Mouse (Mus musculus) kidney, postnatal 25 days (tissue): Measurements from ENCODE around the gene Ap2m1.

ENCODE experiments used
- DNase-seq, 2 experiments: peaks; one replicate each; pipeline ENCODE4 v3.0.0; 2021; ENCODE audit warnings: mixed read lengths in 2 of 2

The Ap2m1 gene

DNA sequence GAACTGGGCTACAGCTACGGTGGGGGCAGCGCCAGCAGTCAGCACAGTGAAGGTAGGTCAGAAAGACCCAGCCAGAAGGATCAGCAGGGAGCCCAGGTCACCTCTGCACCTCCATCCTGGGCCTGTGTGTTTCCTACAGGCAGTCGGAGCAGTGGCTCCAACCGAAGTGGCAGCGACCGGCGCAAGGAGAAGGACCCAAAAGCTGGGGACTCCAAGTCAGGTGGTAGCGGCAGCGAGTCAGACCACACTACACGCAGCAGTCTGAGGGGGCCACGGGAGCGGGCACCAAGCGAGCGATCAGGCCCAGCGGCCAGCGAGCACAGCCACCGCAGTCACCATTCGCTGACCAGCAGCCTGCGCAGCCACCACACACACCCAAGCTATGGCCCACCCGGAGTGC, 4.3 kb upstream of the Ap2m1 start:
- no peak for DNase-seq

DNA sequence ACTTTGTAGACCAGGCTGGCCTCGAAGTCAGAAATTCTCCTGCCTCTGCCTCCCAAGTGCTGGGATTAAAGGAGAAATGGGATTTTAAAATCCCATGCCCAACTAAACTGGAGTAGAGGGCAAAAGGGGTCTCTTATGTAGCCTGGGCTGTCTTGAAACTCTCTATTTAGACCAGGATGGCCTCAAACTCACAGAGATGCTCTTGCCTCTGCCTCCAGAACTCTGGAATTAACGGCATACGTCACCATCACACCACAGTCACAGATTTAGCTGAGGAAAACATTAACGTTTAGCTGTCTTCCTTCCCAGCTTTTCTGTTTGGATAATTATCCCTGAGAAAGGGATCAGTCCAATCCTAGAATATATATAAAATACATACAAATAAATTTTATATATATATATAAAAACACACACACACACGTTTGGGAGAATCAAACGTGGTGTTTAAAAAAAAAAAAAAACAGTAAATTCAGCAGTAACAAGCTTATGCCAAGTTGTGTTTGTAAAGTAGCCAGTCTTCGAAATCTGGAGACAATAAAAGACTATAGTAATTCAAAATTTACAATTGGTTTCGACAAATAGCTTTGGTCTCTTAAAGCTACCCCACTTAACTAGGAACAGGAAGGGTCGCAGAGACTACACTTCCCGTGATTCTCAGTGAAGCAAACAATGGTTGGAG, 522 bp upstream of the Ap2m1 start:
- DNase-seq, result no peak

DNA sequence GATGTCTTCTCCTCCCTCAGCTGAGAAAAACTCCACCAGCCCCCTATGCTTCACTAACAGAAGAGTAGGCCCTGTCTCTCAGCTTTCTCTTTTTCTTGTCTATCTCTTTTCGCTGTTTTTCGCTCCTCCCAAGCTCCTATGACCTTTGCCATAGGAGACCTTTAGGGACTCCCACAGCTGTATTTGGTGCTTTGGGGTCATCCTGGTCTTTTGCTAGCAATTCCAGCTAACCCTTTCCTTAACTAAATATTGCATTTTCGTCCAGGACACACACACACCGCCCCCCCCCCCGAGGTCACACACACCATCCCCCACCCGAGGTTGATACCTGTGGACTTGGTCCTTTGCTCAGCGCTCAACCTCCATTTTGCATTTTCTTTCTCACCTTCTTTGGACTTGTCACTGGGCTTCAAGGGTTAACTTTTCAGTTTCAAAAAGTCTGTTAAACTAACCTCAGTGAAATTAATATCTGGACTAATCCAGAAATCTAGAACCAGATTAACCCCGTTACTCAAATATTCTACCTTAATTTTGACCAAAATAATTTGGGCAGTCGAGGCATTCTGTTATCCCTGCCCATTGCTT, 895 bp downstream of the Ap2m1 start:
- no peak for DNase-seq

DNA sequence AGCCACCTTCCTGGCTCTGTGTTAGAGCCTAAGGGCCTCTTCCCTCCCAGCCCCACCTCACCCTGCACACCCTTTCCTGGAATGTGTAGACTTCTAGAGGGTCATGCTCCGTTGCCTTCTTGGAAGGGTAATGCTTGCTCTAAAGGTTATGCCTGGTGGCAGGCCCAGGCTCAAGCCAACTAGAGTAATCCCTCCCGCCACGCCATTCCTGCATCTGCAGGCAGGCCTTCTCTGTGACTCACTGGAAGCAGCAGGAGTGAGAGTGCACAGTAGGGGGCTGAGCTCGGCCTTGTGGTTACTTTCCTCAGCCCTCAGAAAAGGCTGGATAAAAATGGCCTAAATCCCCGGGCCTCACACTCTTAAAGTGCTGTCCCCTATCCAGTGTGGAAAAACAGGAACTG, 1.8 kb downstream of the Ap2m1 start:
- DNase-seq, result peak; percentile 78 to 89

DNA sequence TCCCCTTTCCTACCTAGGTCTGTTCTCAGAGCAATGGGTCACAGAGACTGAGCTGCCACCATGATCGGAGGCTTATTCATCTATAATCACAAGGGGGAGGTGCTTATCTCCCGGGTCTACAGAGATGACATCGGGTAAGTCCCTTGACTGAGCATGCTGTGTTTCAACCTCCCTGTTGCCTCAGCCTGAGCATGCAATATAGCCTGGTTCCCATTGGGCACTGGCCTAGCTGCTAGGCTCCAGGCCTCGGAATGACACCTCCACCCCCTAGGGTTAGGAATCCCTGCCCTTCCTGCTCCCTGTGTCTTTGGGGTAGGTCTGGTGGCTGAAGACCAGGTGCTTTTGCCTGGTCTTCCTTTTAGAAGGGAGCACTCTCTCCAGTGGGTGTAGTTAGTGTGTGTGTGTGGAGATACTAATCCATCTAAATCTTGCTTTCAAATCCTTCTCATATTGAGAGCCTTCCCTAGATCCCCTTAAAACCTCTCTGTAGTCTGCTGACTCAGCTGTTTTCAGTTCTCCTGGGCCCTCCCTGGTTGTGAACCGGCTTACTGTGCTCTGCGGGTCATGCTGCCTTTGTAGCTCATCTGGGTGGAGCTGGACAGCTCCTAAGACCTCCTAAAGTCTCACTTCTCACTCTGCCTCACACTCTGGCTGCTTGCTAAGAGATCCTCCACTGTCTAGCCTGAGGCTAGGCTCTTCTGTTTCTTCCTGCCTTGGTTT, 2.5 kb downstream of the Ap2m1 start:
- no peak for DNase-seq

DNA sequence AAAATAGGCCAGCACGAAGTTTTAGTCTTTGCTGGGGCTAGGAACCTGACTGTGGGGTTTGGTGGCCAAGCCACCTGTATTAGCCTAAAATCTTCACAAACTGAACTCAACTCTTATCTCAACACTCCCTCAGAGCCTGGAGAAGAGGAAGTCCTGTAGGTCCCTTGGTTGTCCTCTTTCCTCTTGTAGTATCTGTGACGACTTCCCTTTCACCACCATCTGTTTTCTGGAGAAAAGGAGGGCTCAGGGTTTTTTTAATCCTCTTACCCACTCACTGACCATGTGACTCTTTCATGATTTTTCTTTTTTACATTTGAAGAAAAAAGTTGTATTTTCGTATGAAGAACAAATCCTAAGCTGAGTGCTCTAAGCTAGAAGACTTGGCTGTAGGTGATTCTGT, 4.4 kb downstream of the Ap2m1 start:
- no peak for DNase-seq

DNA sequence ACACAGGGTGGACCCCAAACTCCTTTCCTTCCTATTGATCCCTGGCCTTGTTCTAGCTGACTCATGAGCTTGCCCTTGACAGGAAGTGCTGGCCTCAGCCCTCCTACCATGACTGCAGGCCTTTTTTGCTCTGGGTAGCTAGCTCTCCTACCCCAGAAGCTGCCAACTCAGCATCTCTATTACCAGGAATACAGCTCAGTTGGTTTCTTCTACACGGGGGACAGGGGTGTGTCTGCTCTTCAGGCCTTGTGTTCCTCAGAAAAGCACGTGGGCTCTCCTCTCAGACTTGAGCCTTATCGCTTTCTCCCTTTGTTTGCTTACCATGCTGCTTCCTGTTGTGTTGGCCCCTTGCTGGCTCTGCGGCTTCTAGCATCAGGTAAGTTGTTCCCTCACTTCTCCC, 5.2 kb downstream of the Ap2m1 start:
- DNase-seq, result no peak

DNA sequence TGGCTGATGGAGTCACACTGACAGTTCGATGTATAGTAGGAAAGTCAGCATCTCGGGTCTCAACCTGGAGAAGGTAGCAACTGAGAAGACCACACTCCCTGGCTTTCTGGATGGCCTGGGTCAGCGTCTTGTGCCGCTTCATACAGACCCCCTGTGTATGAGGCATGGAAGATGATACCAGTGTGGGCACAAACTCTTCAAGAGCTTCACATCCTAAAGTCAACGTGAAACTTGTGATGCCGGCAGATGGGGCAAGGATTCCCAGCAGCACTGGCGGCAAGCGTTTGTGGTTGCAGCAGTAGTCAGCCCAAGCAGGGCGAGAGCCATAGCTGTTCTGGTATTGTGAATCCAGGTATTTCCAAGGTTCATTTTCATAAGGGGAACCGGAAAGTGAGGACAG, 10.4 kb downstream of the Ap2m1 start:
- no peak for DNase-seq

DNA sequence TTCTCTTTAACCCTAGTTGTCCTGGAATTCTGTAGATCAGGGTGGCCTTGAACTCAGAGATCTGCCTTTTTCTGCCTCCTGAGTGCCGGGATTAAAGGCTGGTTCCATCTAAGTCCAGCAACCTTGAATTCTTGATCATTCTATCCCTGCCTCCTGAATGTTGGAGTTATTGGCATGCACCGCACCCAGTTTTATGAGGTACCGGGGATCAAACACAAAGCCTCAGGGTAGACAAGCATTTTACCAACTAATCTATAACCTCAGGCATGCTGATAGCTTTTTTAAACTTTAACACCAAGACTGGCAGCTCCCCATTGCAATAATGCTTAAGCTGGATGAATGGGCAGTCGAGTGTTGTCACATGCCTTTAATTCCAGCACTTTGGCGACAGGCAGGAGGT, 12.1 kb downstream of the Ap2m1 start:
- no peak for DNase-seq

DNA sequence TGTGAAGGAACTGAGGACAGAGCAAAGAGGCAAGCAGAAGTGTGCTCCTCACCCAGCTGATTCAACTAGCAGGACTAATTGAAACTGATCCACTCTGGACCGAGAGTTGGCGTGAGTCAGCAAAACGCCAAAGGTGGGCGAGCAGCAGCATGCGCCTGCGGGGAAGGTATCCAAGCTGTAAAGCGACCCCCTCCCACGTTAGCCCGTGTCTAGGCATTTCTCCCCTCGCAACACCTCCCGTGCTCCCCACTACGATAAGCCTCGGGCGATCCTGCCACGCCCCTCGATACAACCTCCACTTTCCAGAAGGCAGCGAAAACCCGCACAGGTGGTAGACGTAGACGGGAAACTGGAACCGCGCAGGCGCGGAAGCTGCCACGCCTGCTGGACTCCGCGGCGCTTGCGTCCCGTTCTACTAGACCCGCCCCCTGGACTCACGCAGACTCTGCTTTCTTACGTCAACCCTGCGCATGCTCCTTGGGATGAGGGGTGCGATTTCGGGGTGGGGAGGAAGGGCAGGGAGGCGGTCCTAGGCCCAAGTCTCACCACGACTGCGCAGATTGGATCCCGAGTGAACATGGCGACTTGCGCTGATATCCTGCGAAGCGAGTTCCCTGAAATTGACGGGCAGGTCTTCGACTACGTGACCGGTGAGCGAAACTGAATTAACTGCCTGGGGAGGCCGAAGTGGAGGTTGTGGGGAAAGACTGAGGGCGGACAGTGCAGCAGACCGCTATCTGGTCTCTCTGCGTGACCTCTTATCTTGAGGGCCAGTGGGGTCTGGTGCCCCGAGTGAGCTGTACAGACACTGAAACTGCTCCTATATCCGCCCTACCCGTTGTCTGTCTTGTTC, 13.0 kb downstream of the Ap2m1 start, which contains the start of gene Abcf3:
TSS of gene Abcf3 (plus strand) at position 482 of the 853 bp plus-strand sequence.
- DNase-seq, result peak; percentile 99

DNA sequence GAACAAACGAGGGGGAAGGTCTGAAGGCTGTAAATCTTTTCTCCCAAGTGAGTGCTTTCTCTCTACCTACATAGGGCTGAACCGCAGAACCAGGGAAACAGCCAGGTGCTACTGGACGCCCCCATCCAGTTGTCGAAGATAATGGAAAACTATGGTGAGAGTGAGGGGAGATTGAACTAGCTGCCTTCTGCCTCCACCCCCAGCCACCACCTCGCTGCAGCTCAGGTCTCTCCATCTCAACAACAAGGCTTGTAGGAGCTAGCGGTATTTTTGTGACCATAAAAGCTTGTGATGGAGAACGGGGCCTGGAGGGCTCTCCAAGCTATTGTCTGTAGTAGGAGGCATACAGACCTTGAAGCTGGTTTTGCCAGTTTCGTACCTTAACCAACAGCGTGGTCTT, 13.9 kb downstream of the Ap2m1 start:
- no peak for DNase-seq

DNA sequence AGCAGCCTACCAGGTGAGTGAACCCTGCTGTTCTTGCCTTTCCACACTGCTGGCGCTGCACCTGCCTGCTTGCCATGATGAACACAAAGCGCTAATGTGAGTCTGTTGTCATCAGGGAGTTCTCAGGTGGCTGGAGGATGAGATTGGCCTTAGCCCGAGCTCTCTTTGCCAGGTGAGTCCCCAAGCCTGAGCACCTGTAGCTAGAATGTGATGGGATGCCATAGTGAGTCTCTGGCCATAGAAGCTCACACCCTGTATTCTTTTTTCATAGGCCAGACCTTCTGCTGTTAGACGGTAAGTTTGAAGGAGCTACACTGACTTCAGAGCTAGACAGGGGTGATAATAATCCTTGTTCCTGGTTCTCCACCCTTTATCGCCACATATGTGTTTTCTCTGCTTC, 16.4 kb downstream of the Ap2m1 start:
- no peak for DNase-seq

DNA sequence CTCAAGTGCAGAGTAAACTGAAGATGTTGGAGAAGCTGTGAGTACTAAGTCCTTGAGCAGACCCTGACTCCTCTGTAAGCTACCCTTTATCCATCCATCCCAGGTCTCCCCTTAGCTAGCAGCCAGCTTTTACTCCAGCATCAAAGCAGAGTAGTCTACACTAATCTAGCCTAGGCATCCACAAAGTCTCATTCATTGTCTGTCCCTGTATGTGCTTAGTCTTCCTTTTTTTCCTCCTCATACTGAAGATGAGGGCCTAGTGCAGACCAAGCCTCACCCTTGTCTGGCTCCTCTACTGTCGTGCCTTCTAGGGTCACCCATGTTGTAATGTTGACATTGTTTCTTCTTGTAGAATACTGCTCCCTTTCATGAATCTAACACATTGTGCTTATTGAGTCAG, 17.3 kb downstream of the Ap2m1 start:
- no peak for DNase-seq

DNA sequence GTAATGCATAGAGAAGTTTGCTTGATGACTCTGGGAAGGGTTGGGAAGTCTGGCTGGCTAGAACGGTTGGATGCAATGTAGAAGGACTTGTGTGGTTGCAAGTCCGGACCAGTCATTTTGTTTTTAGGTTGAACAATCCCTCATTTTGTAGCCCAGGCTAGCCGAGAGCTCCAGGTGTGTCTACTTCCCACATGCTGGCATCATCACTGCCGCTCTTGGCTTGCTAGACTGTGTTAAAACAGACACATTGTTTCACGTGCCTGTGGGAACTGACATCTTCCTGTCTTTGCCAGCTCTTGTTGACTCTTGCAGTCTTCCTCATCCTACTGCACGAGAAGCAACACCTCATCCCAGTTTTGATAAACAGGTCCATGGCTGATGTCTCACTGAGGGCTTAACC, 19.7 kb downstream of the Ap2m1 start:
- DNase-seq, result no peak

DNA sequence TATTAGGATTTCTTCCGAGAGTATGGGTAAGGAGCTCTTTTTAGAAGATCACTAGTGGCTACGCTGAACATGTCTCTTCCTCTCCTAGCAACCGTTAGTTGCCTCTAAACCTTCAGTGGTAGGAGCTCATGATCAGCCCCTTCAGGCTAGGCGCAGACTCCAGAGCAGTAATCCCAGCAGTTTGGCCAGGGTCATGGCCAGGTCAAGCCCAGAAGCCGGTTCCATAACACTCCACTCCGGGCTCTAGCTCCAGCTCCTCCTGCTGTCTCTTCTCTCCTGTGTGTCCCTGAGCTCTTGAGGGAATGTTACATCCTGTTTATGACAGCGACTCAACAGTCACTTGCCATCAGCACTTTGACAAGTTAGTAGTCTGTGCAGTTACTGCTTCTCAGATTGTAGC, 22.1 kb downstream of the Ap2m1 start:
- no peak for DNase-seq

DNA sequence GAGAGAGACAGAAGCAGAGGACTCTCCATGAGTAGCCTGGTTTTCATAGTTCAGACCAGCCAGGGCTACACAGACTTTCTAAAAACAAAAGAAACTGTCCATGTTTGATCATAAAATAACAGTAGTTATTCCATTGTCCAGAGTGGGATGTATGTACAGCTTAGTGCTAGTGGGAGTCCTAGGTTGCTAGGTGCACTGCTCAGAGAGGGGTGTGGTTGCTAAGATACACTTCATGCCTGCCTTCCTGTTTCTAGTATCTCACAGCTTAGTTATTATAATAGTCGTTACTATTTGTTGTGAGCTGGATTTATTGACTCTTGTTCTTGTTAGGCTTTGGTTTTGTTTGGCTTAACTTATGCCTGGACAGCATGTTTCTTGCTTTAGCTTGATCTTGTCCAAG, 29.8 kb downstream of the Ap2m1 start:
- DNase-seq, result no peak

DNA sequence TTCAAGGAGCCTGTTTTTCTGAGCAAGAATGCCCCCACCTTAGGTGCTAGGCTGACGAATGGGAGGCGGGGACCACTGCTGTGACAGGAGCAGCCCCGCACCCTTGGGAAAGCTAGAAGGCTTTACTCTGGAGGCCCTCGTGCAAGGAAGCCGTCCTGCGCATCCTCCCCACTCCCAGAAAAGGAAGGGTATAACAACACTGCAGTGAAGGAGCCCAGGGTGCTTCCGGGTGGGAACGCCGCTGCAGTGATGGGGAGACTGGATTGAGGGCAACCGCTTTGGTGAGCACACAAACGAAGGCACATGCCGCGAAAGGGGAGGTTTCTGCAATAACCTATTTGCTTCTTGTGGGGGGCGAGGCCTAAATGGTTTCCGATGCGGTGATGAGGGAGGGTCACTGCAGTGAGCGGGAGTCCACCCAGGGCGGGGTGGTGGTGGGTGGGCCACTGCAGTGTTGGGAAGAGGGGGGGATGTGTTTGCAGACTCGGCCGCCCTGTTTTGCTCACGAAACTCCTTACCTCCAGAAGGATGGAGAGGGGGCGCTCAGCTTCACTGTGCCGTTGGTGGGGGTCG, 54.2 kb downstream of the Ap2m1 start, which contains the start of gene Vwa5b2:
TSS of gene Vwa5b2 (plus strand) at position 106 of the 573 bp plus-strand sequence.
- no peak for DNase-seq

DNA sequence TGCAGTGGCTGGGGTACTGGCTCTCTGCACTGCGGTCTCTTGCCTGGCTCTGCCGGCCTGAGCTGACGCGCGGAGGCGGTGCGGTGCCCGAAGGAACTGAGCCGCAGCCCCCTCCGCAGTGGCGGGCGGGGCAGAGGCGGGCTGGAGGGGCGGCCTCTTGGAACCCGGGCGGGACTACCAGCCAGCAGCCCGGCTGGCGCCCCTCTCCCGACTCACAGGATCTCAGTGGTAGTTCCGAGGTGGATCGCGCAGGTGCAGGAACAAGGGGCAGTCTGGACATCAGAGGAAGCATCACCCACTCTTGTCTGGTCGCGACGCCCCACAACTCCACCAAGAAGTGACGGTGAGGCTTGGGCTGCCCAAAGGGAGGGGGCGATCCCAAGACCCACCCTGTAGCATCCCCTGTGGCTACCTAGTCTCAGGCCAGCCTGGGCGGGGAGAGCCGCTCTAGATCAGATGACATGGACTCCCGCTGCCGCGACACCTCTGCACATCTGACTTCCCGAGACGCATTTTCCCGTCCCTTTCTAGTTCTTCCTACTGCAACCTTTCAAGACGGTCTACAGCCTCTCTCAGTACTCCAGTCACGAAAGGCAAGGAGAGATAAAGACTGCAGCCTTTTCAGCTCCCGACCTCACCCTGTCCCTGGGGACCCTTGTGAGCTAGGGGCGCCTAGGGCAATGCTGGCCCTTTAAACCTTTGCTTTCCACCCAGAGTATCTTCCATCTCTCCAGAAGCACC, 54.8 kb downstream of the Ap2m1 start:
- DNase-seq, result no peak

DNA sequence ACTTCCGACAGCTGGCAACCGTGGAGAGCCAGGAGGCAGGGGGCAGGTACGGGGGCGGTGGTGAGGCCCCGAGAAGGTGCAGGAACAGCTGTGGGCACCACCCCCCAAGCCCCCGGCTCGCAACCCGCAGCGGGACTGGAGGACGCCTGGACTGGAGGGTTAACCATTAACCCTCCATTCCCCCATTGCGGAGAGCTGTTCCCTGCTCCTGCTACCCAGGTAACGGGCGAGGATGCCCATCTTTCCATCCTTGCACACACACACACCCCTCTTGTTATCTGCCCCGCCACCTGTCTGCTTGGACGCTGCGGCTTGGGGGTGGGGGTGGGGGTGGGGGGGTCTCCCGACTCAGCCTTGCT, 55.4 kb downstream of the Ap2m1 start:
- DNase-seq, result peak in 1 of 2 experiments; percentile 12

DNA sequence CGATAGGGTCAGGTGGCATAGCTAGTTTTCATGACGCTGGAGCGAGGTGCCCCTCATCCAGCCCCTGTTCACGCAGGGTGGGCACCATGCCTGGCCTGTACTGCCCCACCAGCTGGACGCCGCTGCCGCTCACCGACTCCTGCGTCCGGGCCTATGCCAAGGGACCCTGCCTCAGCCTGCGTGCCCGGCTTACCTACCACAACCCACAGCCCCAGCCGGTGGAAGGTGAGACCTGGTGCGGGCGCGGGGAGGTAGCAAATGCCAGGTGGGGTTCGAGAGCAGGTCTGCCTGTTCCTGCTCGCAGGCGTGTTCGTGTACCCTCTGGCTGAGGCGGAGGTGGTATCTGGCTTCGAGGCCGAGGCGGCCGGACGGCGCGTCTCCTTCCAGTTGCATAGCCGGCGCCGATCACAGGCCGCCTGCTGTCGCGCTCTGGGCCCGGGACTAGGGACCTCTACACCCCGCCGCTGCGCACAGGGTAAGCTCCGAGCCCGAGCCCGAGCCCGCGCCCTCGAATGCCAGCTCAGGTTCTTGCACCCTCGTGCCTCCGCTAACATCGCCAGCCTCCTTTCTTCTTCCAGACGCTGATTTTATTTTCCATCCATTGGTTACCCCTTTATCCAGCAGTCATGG, 55.9 kb downstream of the Ap2m1 start:
- DNase-seq, result no peak
